Mouse (Mus musculus): ENCODE data around the gene Rell1. TPM values are rescaled to one million over a fixed set of nuclear protein-coding genes. Genes with fewer than 3 reads are reported as not detected.

Rell1 gene
- polyA plus RNA-seq, 1 experiment from 2014 or later, result 10.4 TPM

GRCm38 (mm10) chr5:63986337-63986736, 17.6 kb upstream of the Rell1 start:
- Histone ChIP-seq H3K4me1 (ENCODE audit: insufficient read depth) (no peaks in the 10 kb centered on the region), H3K4me3 (ENCODE audit: low read depth, low read length) (no peak overlapping the region), H3K27me3 (ENCODE audit: insufficient read depth, low read length) (no peaks in the 10 kb centered on the region), H3K27ac (ENCODE audit: low read depth) (no peak overlapping the region), H3K9ac (replicated peaks) (no peak overlapping the region), H3K9me3 (ENCODE audit: low read length) (no peaks in the 10 kb centered on the region), H3K4me2 (ENCODE audit: low read depth, low read length) (no peak overlapping the region), H3K36me3 (replicated peaks; ENCODE audit: insufficient read depth, low read length) (no peaks in the 10 kb centered on the region)
- no peak for DNase-seq
- no peak for TF ChIP-seq CTCF (IDR thresholded peaks at IDR 0.05; ENCODE audit: low read depth)
- TF ChIP-seq EP300 (IDR thresholded peaks at IDR 0.05; ENCODE audit: low read depth), result no peak
- 83% methylated on average over 6 of the region's 6 CpGs for WGBS (ENCODE audit: insufficient replicate concordance)
- no peak for ATAC-seq

GRCm38 (mm10) chr5:63982296-63982695, 13.6 kb upstream of the Rell1 start:
- Histone ChIP-seq H3K36me3 (replicated peaks; ENCODE audit: insufficient read depth, low read length) (no peaks in the 10 kb centered on the region), H3K4me3 (ENCODE audit: low read depth, low read length) (no peak overlapping the region), H3K9ac (replicated peaks) (no peak overlapping the region), H3K27me3 (ENCODE audit: insufficient read depth, low read length) (no peaks in the 10 kb centered on the region), H3K27ac (ENCODE audit: low read depth) (no peak overlapping the region), H3K9me3 (ENCODE audit: low read length) (no peaks in the 10 kb centered on the region), H3K4me2 (ENCODE audit: low read depth, low read length) (no peak overlapping the region), H3K4me1 (ENCODE audit: insufficient read depth) (no peaks in the 10 kb centered on the region)
- ATAC-seq (no peak), DNase-seq (peak; percentile 30)
- WGBS (ENCODE audit: insufficient replicate concordance), result 59% methylated on average over 11 of the region's 11 CpGs
- no peak for TF ChIP-seq EP300 (IDR thresholded peaks at IDR 0.05; ENCODE audit: low read depth)
- no peak for TF ChIP-seq CTCF (IDR thresholded peaks at IDR 0.05; ENCODE audit: low read depth)

- Histone ChIP-seq H3K27ac (ENCODE audit: low read depth) (no peak overlapping the region; the same call in 1 of the 2 replicates), H3K36me3 (replicated peaks; ENCODE audit: insufficient read depth, low read length) (no peaks in the 10 kb centered on the region), H3K9me3 (ENCODE audit: low read length) (no peaks in the 10 kb centered on the region), H3K4me1 (ENCODE audit: insufficient read depth) (peaks cover 38% of the 10 kb centered on the region), H3K4me3 (ENCODE audit: low read depth, low read length) (no peak overlapping the region), H3K27me3 (ENCODE audit: insufficient read depth, low read length) (no peaks in the 10 kb centered on the region), H3K4me2 (ENCODE audit: low read depth, low read length) (no peak overlapping the region), H3K9ac (replicated peaks) (no peak overlapping the region)
- 76% methylated on average over 2 of the region's 2 CpGs for WGBS (ENCODE audit: insufficient replicate concordance)
- ATAC-seq (no peak), DNase-seq (no peak)
- no peak for TF ChIP-seq EP300 (IDR thresholded peaks at IDR 0.05; ENCODE audit: low read depth)
- no peak for TF ChIP-seq CTCF (IDR thresholded peaks at IDR 0.05; ENCODE audit: low read depth)
Observed at GRCm38 (mm10) chr5:63970991-63971390, 2.3 kb upstream of the Rell1 start.

- no peaks in the 10 kb centered on the region for H3K27me3 ChIP-seq (ENCODE audit: insufficient read depth, low read length)
- WGBS (ENCODE audit: insufficient replicate concordance), result 10% methylated on average over 7 of the region's 7 CpGs
- TF ChIP-seq CTCF (IDR thresholded peaks at IDR 0.05; ENCODE audit: low read depth) (no peak), EP300 (IDR thresholded peaks at IDR 0.05; ENCODE audit: low read depth) (no peak)
- no peaks in the 10 kb centered on the region for H3K36me3 ChIP-seq (replicated peaks; ENCODE audit: insufficient read depth, low read length)
- H3K9ac ChIP-seq (replicated peaks), result no peak overlapping the region
- H3K27ac ChIP-seq (ENCODE audit: low read depth), result peak overlapping the region; percentile 75
- H3K9me3 ChIP-seq (ENCODE audit: low read length), result no peaks in the 10 kb centered on the region
- ATAC-seq (no peak), DNase-seq (no peak)
- H3K4me3 ChIP-seq (ENCODE audit: low read depth, low read length), result no peak overlapping the region
- peaks cover 35% of the 10 kb centered on the region for H3K4me1 ChIP-seq (ENCODE audit: insufficient read depth)
- peak overlapping the region; percentile 85 for H3K4me2 ChIP-seq (ENCODE audit: low read depth, low read length)
Observed at GRCm38 (mm10) chr5:63970281-63970732, 1.6 kb upstream of the Rell1 start.

- peak overlapping the region; percentile 91 for H3K4me3 ChIP-seq (ENCODE audit: low read depth, low read length)
- TF ChIP-seq EP300 (IDR thresholded peaks at IDR 0.05; ENCODE audit: low read depth) (no peak), CTCF (IDR thresholded peaks at IDR 0.05; ENCODE audit: low read depth) (no peak)
- H3K4me2 ChIP-seq (ENCODE audit: low read depth, low read length), result peak overlapping the region; percentile 85
- ATAC-seq, result no peak
- no peaks in the 10 kb centered on the region for H3K27me3 ChIP-seq (ENCODE audit: insufficient read depth, low read length)
- H3K36me3 ChIP-seq (replicated peaks; ENCODE audit: insufficient read depth, low read length), result no peaks in the 10 kb centered on the region
- H3K9me3 ChIP-seq (ENCODE audit: low read length), result no peaks in the 10 kb centered on the region
- H3K4me1 ChIP-seq (ENCODE audit: insufficient read depth), result peaks cover 35% of the 10 kb centered on the region
- WGBS (ENCODE audit: insufficient replicate concordance), result 24% methylated on average over 5 of the region's 5 CpGs
- H3K27ac ChIP-seq (ENCODE audit: low read depth), result peak overlapping the region; percentile 75
- peak overlapping the region; percentile 63 for H3K9ac ChIP-seq (replicated peaks)
- no peak for DNase-seq
Observed at GRCm38 (mm10) chr5:63969476-63970112, 897 bp upstream of the Rell1 start.

GRCm38 (mm10) chr5:63967591-63968141, 1.0 kb downstream of the Rell1 start:
- no peak for TF ChIP-seq EP300 (IDR thresholded peaks at IDR 0.05; ENCODE audit: low read depth)
- no peak for TF ChIP-seq CTCF (IDR thresholded peaks at IDR 0.05; ENCODE audit: low read depth)
- ATAC-seq, result no peak
- Histone ChIP-seq H3K9ac (replicated peaks) (peak overlapping the region; percentile 84), H3K4me2 (ENCODE audit: low read depth, low read length) (peak overlapping the region; percentile 85), H3K27me3 (ENCODE audit: insufficient read depth, low read length) (no peaks in the 10 kb centered on the region), H3K4me1 (ENCODE audit: insufficient read depth) (peaks cover 31% of the 10 kb centered on the region), H3K9me3 (ENCODE audit: low read length) (no peaks in the 10 kb centered on the region), H3K4me3 (ENCODE audit: low read depth, low read length) (peak overlapping the region; percentile 91), H3K36me3 (replicated peaks; ENCODE audit: insufficient read depth, low read length) (0 out of 2 replicates have a peak, but pooled peaks cover 3% of the 10 kb centered on the region), H3K27ac (ENCODE audit: low read depth) (peak overlapping the region; percentile 94)
- WGBS (ENCODE audit: insufficient replicate concordance), result 2% methylated on average over 12 of the region's 12 CpGs
- DNase-seq, result peak; percentile 46
